Comparison of ENCODE assay signal across 10 mouse cellular contexts in the genomic region with DNA sequence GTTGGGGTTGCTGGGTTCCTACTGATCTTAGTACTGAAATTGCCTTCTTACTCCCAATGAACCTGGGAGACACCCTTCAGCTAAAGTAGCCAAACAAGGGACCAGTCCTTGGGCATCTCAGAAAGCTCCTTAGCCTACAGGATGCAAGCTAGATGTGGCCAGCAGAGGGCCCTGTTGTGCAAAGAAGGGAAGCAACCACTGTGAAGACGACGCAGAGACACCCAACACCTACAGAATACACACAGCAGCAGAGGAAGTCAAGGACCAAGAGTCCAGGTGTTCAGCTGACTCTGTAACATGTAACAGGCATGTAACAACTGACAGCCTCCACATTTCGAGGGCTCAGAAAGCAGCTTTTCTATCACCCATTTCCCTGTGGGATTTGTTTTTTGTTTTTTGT. TPM values are rescaled to one million over a fixed set of nuclear protein-coding genes. Genes with fewer than 3 reads are reported as not detected.
DNase-seq lines count a peak whose midpoint lies in the region; ATAC-seq and TF ChIP-seq lines count a peak whose summit lies in the region.
"Had no signal": no experiment of that assay in that cellular context is flagged by ENCODE, and none has a peak within 500 bp of the region (broad histone marks: within the 10 kb centered on the region; RNA-seq: fewer than 3 reads in every experiment).

No protein-coding gene starts in this region.

- no peak overlapping the region for H3ac ChIP-seq in C2C12 (ENCODE audit: control insufficient read depth, insufficient read length, low read depth)

- no peak for ATAC-seq in intestine, embryonic 14.5 days (replicated peaks; ENCODE audit: low FRiP score, low TSS enrichment, low read depth)
- no peak for ATAC-seq in intestine, embryonic 16.5 days
- no peak for ATAC-seq in kidney, postnatal 0 days (replicated peaks; ENCODE audit: low FRiP score, low read depth)
- peak; percentile 82 for ATAC-seq in monocyte, adult 5-6 weeks (replicated peaks; ENCODE audit: insufficient number of reproducible peaks, low FRiP score, low TSS enrichment, poor library complexity, severe bottlenecking)

- no peak overlapping the region for H3K4me3 ChIP-seq in intestine, embryonic 14.5 days (ENCODE audit: low read depth, low read length)
- no peak overlapping the region for H3K4me3 ChIP-seq in intestine, embryonic 16.5 days (ENCODE audit: low read length)
- no peak overlapping the region for H3K4me3 ChIP-seq in C2C12 (ENCODE audit: insufficient read depth, poor library complexity, severe bottlenecking)
- H3K4me3 ChIP-seq in kidney, postnatal 0 days (replicated peaks; ENCODE audit: low read depth, low read length): no peak overlapping the region
- H3K4me3 ChIP-seq: erythroblast, embryonic 14.5 days; midbrain, embryonic 12.5 days had no signal

- peak; percentile 50 for TF ChIP-seq CTCF in C2C12 (IDR thresholded peaks at IDR 0.05; ENCODE audit: control insufficient read depth, insufficient read depth, insufficient read length)
- peak; percentile 85 for TF ChIP-seq CTCF in kidney, postnatal 0 days (IDR thresholded peaks at IDR 0.05; ENCODE audit: low read depth)

- DNase-seq in intestine, embryonic 14.5 days (ENCODE audit: low spot score): peak; percentile 68
- DNase-seq in WW6 (ENCODE audit: low read depth, low spot score): peak; percentile 48
- peak; percentile 69 for DNase-seq in embryo, embryonic 10 days (ENCODE audit: low spot score)
- DNase-seq in kidney, postnatal 0 days (ENCODE audit: low spot score): peak; percentile 59
- DNase-seq in thymus, postnatal 36 days: peak; percentile 87 to 91

- no peak overlapping the region for H3K9ac ChIP-seq in intestine, embryonic 14.5 days (ENCODE audit: low read length)
- H3K9ac ChIP-seq in intestine, embryonic 16.5 days (ENCODE audit: low read depth, low read length): no peak overlapping the region
- no peak overlapping the region for H3K9ac ChIP-seq in kidney, postnatal 0 days (ENCODE audit: low read depth, low read length)
- H3K9ac ChIP-seq: midbrain, embryonic 12.5 days had no signal

- no peak overlapping the region for H3K4me2 ChIP-seq in intestine, embryonic 14.5 days (ENCODE audit: low read length)
- no peak overlapping the region for H3K4me2 ChIP-seq in intestine, embryonic 16.5 days (ENCODE audit: low read depth, low read length)
- no peak overlapping the region for H3K4me2 ChIP-seq in kidney, postnatal 0 days (ENCODE audit: low read length)
- H3K4me2 ChIP-seq: midbrain, embryonic 12.5 days had no signal

- H3K79me3 ChIP-seq in C2C12 (ENCODE audit: low read depth): no peaks in the 10 kb centered on the region

- H3K27me3 ChIP-seq in intestine, embryonic 14.5 days (replicated peaks; ENCODE audit: control insufficient read depth, insufficient read depth, low read length): no peaks in the 10 kb centered on the region
- no peaks in the 10 kb centered on the region for H3K27me3 ChIP-seq in intestine, embryonic 16.5 days (replicated peaks; ENCODE audit: control insufficient read depth, insufficient read depth, low read length)
- no peaks in the 10 kb centered on the region for H3K27me3 ChIP-seq in C2C12 (ENCODE audit: control insufficient read depth, insufficient read depth, insufficient read length)
- H3K27me3 ChIP-seq in kidney, postnatal 0 days (ENCODE audit: insufficient read depth, low read length): no peaks in the 10 kb centered on the region
- H3K27me3 ChIP-seq: midbrain, embryonic 12.5 days had no signal

- H3K4me1 ChIP-seq in intestine, embryonic 14.5 days (replicated peaks; ENCODE audit: control insufficient read depth, insufficient read depth, low read length): no peaks in the 10 kb centered on the region
- no peaks in the 10 kb centered on the region for H3K4me1 ChIP-seq in intestine, embryonic 16.5 days (ENCODE audit: control insufficient read depth, insufficient read depth, low read length)
- H3K4me1 ChIP-seq in kidney, postnatal 0 days (replicated peaks; ENCODE audit: insufficient read depth, low read length): no peaks in the 10 kb centered on the region
- H3K4me1 ChIP-seq: midbrain, embryonic 12.5 days had no signal

- no peaks in the 10 kb centered on the region for H3K9me3 ChIP-seq in intestine, embryonic 14.5 days (ENCODE audit: control insufficient read depth, low read length)
- H3K9me3 ChIP-seq in intestine, embryonic 16.5 days (ENCODE audit: control insufficient read depth, low read length): no peaks in the 10 kb centered on the region
- no peaks in the 10 kb centered on the region for H3K9me3 ChIP-seq in kidney, postnatal 0 days (replicated peaks; ENCODE audit: low read length)
- H3K9me3 ChIP-seq: midbrain, embryonic 12.5 days had no signal

- 44% methylated on average over 3 of the region's 3 CpGs for WGBS in intestine, embryonic 14.5 days
- 49% methylated on average over 3 of the region's 3 CpGs for WGBS in intestine, embryonic 16.5 days
- 53% methylated on average over 3 of the region's 3 CpGs for WGBS in kidney, postnatal 0 days

- no peaks in the 10 kb centered on the region for H3K36me3 ChIP-seq in intestine, embryonic 14.5 days (ENCODE audit: control insufficient read depth, insufficient read depth, low read length)
- no peaks in the 10 kb centered on the region for H3K36me3 ChIP-seq in intestine, embryonic 16.5 days (ENCODE audit: control insufficient read depth, insufficient read depth, low read length)
- no peaks in the 10 kb centered on the region for H3K36me3 ChIP-seq in C2C12 (ENCODE audit: control insufficient read depth, insufficient read depth)
- no peaks in the 10 kb centered on the region for H3K36me3 ChIP-seq in kidney, postnatal 0 days (ENCODE audit: insufficient read depth, low read length)
- H3K36me3 ChIP-seq: midbrain, embryonic 12.5 days had no signal

- no peaks in the 10 kb centered on the region for H3K79me2 ChIP-seq in C2C12 (ENCODE audit: control insufficient read depth, insufficient read depth)

- H3K27ac ChIP-seq in intestine, embryonic 14.5 days (ENCODE audit: low read depth): no peak overlapping the region
- H3K27ac ChIP-seq in intestine, embryonic 16.5 days (ENCODE audit: low read length): no peak overlapping the region
- no peak overlapping the region for H3K27ac ChIP-seq in kidney, postnatal 0 days
- H3K27ac ChIP-seq: midbrain, embryonic 12.5 days had no signal

TF ChIP-seq in C2C12, 6 proteins besides CTCF, POLR2A, EP300 and RAD21:
- TF ChIP-seq MYOG (IDR thresholded peaks at IDR 0.05; ENCODE audit: control insufficient read depth, extremely low read depth, insufficient read length) (no peak), FOSL1 (IDR thresholded peaks at IDR 0.05; ENCODE audit: insufficient read depth, low read length, poor library complexity, severe bottlenecking) (no peak), MAX (IDR thresholded peaks at IDR 0.05) (no peak), USF1 (IDR thresholded peaks at IDR 0.05; ENCODE audit: low read depth) (no peak), MYOD1 (IDR thresholded peaks at IDR 0.05; ENCODE audit: control insufficient read depth, insufficient read length, low read depth) (no peak), CEBPB (IDR thresholded peaks at IDR 0.05; ENCODE audit: low read depth) (no peak)

RNA-seq across cellular contexts. Expression of a gene that starts 16.8 kb away (rescaled TPM):
- 49.8 and 53.7 TPM in 2 replicates for polyA plus RNA-seq in intestine, embryonic 14.5 days (2014; fragmentation: Nextera tagmentation; extraction: Ambion mirVana)
- 50.8 and 51.6 TPM in 2 replicates for polyA plus RNA-seq in intestine, embryonic 16.5 days (2015; fragmentation: Nextera tagmentation; extraction: Ambion mirVana)
- 15.3 TPM for polyA plus RNA-seq in C2C12 (2012; fragmentation: generic; extraction: Trizol)
- polyA plus RNA-seq in kidney, postnatal 0 days (2015; fragmentation: Nextera tagmentation; extraction: Ambion mirVana): 41.1 and 51.4 TPM in 2 replicates
- 25.3 to 57.0 TPM (median 27.5 TPM) in 3 replicates for total RNA-seq in monocyte, adult 5-6 weeks (2017)
